Mouse (Mus musculus) thymus, postnatal 4 days (tissue): ENCODE measurements around the gene Tent5c.

Experiments used
- DNase-seq: peaks from one replicate; pipeline ENCODE4 v3.0.0; 2021

Tent5c gene

GRCm38 (mm10) chr3:100489133-100490009 lies at the start of gene Tent5c:
Gene Tent5c, minus strand, starts transcription at chr3:100489324.
- peak; percentile 98 for DNase-seq

DNA sequence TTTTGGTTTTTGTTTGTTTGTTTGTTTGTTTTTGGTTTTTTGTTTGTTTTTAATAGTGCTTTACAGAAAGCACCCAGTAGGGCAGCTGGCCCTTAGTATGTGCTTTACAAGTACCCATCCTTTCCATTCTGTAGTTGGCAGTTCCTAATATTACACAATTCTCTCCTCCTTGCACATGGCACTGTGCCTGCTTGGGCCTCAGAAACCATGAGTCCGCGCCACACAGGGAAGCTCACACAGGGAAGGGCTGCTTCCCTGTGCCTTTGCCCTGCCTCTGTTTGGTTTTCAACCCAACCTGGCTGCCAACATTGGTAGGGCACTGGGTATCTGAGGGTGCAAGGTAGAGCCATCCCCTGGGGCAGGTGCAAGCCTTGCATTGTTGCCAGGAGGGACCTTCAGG lies 47.6 kb upstream of the Tent5c start:
- DNase-seq: no peak

DNA sequence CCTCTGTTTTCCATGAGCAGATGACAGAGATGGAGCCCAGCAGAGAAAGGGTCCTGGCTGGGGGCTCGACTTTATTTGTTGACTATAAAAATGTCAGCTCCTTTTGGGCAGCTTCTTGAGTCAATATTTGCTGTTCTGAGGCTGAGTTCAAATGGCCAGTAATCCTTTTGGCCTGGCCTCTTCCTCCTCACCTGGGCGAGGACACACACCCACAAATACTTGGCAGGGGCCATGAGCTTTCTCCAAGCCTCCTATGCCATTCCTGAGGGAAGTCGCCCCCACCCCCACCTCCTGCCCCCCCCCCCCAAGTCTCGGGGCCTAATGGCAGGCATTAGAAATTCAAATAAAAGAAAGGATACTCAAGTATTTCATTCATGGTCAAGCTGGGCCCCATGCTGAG lies 46.8 kb upstream of the Tent5c start:
- no peak for DNase-seq

DNA sequence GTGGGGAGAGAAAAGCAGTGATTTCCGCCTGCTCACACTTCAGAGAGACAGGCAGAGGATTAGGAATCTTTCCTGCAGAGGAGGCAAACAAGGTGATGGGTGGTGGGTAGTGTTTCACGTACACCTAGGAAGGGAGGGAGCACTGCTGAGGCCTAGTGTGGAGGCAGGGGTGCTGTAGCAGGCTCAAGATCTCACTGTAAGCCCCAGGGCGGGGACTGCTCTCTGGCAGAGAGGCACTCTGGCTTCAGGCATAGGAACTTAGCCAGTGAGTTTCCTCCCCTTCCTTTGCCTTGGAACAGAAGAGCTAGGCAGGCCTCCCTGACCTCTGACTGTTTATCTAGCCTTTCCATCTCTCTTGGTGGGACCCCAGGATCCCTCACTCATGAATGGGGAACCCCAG lies 46.2 kb upstream of the Tent5c start:
- no peak for DNase-seq

DNA sequence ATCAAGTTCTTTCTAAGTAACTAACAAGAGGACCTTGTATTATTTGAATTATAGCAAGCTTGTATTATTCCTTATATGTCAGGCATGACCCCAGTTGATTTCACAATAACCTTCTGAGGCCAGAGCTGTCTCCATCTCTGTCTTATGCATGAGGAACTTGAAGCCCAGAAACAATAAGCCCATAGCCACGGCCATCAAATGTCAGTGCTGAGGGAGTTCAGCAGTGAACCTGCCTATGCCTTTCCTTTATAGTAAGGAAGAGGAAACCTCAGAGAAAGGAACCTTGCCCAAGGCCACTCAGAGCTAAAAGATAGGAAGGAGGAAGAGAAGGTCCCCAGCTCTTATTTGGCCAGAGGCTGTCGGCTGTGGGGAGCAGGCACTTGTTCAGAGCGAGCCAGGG lies 45.3 kb upstream of the Tent5c start:
- no peak for DNase-seq

GRCm38 (mm10) chr3:100533429-100533828 lies 44.3 kb upstream of the Tent5c start:
- DNase-seq: peak; percentile 19

DNA sequence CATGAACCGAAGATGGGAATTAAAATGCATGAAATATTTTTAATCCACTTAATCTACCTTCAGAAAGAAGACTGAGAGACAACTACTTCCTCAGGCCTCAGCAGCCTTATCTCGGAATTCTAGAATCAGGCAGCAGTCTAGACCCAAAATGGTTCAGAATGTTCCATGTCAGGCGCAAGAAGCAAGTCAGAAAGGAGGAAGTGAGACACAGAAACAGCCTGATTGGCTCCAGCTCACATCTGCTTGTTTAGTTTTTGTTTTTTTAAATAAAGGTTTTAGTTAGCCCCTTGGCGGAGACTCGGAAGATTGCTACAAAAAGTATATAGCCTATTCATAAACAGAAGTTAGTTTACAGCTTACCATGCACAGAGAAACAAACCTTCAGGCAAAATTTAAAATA lies 41.8 kb upstream of the Tent5c start:
- DNase-seq: no peak

GRCm38 (mm10) chr3:100530244-100530788 lies 41.2 kb upstream of the Tent5c start:
- no peak for DNase-seq

- DNase-seq: no peak
These were observed 33.5 kb upstream of the Tent5c start for GRCm38 (mm10) chr3:100522671-100523070.

GRCm38 (mm10) chr3:100521626-100522025 lies 32.5 kb upstream of the Tent5c start:
- DNase-seq: no peak

DNA sequence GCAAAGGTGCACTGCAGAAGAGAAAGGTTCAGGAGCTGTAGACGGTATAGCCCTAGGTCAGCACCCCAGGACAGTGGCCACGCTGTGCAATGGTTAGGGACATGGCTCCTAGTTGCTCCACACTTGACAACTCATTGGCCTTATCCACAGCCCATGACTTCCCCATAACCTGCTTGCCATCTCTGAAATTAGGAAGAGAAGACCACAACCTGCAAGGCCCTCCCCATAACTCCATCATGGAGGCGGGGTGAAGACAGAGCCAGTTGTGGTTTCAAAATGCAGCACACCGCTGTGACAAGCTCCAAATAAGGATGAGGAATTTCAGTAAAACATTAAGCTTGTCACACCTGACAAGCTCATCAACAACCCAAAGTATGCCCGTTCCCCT lies 26.6 kb upstream of the Tent5c start:
- no peak for DNase-seq

- DNase-seq: no peak
These were observed 26.1 kb upstream of the Tent5c start for GRCm38 (mm10) chr3:100515093-100515753.

- DNase-seq: no peak
These were observed 18.1 kb upstream of the Tent5c start for GRCm38 (mm10) chr3:100507174-100507573.

GRCm38 (mm10) chr3:100506715-100507114 lies 17.6 kb upstream of the Tent5c start:
- DNase-seq: no peak

DNA sequence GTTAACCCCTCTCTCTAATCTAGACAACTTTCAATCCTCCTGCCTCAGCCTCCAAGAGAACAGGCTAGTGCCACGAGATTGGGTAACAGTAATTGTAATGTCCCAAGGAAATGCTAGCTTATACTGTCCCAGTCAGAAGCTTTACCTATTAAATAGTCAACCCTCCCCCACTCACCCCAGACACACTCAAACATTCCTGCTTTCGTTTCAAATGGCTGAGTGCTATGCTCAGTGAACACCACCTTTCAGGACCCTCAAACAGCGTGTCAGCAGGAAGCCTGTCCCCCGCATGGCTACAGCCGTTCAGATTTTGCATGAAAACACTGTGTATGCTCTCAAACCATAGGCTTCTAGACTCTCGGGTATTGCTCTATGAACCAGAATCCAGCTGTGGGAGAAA lies 14.8 kb upstream of the Tent5c start:
- no peak for DNase-seq

DNA sequence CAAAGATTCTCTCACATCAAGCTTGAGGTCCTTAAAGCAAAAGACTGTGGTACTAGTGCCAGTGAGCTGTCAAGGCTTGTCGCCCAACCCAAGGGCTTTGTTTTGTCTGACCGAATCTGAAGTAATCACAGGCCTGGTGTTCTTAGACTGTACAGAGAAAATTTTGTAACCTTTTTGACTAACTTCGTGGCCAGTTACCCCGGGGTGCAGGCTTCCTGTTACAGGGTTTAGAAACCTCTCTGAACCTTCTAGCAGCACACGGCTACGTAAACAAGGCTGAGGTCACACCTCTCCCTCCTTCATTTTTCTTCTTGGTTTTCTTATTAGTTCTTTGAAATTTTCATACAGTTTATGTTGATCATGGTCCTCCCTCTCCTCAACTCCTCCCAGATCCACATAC lies 13.4 kb upstream of the Tent5c start:
- DNase-seq: no peak

DNA sequence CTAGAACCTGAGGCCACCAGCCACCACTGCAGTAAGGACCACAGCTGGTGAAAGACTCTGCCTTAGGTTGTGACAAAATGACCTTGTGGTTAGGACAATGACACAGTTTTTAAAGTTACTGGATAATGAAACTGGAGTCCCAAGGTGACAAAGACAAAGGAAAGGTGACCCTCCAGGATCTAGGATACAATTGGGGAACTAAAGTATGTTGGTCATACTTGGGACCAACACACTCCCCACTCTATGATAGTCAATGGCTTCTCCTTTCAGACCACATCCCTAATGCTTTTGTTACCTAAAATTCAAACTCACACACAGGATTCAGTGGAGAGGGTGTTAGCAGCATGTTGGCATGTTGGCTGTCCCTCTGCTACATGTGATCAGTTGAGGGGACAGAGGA lies 12.8 kb upstream of the Tent5c start:
- DNase-seq: no peak

DNA sequence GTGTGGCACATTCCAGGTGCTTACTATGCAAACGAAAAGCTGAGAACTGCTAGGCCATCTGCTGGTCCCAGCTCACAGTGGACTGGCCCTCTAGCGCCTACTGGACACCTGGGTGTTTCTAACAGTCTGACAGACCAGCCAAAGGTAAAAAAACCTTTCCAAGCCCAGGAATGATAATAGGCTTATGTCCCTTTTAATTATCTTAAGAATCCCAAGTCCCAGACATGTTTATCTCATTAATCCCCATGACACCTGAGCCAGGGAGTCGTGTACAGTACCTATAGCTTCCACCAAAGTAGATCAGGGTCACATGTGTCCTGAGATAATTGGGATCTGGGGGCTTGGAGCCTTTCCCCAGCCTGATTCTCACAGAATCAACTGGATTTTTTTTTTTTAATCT lies 7.0 kb upstream of the Tent5c start:
- DNase-seq: no peak

- no peak for DNase-seq
These were observed 6.3 kb upstream of the Tent5c start for GRCm38 (mm10) chr3:100495456-100495855.

GRCm38 (mm10) chr3:100494912-100495311 lies 5.8 kb upstream of the Tent5c start:
- DNase-seq: no peak

DNA sequence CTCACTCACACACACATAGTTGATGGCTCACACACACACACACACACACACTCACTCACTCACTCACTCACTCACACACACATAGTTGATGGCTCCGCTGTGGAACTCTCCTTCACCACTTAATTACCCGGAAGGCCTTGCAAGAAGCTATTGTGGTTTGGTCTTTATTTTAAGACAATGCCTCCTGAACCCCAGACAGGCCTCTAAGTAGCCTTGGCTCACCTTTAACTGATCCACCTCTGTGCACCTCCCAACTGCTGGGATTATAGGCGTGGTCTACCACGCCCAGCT lies 831 bp upstream of the Tent5c start:
- no peak for DNase-seq

DNA sequence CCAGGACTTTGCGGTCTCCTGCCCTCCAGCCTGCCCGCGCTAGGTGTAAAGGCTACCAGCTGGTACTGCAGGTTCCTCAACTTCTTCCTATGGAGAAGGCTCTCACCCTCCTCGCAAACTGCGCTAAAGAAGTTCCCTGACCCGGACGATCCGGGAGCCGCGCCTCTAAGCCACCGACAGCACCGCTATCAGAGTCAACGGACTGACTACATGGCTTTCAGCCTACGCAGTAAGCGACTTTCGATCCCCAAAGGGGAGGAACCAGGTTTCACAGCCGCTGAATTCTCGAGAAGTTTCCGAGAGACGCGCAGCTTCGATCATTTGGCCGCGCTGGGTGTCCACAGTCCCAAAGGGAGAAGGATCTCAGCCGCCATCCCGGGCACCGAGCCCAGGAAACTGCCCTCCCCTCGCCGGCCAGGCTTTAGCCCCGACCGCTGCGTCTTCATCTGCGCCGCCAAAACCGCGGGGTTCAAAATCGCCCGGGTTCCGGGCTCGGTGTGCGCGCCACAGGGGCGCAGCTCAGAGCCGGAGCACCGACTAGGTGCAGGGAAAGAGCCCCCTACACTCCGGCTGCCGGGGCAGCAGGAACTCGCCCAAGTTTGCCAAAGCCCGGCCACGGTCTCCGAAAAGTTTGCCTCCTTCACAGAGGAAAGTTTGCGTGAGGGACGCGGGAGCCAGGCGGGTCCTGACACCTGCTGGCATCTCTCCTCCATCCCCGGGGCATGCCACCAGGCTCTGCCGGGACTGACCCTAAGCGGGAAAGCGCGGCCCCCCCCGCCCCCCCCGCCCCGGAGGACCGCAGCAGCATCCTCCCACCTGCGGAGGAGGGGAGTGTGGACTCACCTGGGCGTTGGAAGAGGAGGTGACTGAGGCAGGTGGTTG lies 632 bp downstream of the Tent5c start:
- DNase-seq: peak; percentile 70

GRCm38 (mm10) chr3:100487046-100487445 lies 2.1 kb downstream of the Tent5c start:
- no peak for DNase-seq
